In the genomic region with DNA sequence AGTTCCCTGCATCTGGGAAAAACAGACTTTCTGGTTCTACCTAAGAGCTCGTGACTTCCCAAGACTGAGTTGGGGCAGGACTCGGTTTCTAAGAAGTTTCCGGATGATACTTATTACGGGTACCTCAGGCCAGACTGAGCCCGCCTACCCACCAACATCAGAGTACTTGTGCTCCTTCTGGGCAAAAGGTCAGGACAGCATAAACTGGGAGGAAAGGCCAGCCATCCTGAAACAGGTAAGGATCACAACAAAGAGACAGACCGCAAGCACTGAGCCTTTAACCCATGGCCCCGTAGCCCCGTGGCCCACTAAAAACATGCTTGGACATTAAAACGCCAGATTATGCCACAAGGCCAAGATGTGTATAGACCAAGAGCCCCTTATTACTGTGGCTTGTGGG, we compare ENCODE assay signal across 18 mouse cellular contexts.
"Had no signal": no experiment of that assay in that cellular context is flagged by ENCODE, and none has a peak within 500 bp of the region (broad histone marks: within the 10 kb centered on the region; RNA-seq: fewer than 3 reads in every experiment).

No protein-coding gene starts in this region.

- DNase-seq: liver, postnatal 0 days; lung, adult 2 months; lung, postnatal 14 days; lung, postnatal 36 days; right cerebral cortex, postnatal 14 days; thymus, adult 2 months; thymus, postnatal 25 days; thymus, postnatal 4 days had no signal

- ATAC-seq: liver, postnatal 0 days; lung, postnatal 0 days; midbrain, embryonic 15.5 days had no signal

- H3K4me2 ChIP-seq: liver, embryonic 15.5 days; lung, embryonic 15.5 days; midbrain, embryonic 12.5 days; midbrain, embryonic 15.5 days; neural tube, embryonic 12.5 days; stomach, embryonic 15.5 days had no signal

- H3K27me3 ChIP-seq: liver, embryonic 15.5 days; lung, embryonic 15.5 days; midbrain, embryonic 12.5 days; midbrain, embryonic 15.5 days; neural tube, embryonic 12.5 days; stomach, embryonic 15.5 days had no signal

- H3K4me1 ChIP-seq: liver, embryonic 15.5 days; lung, embryonic 15.5 days; megakaryocyte, embryonic 14.5 days; midbrain, embryonic 12.5 days; midbrain, embryonic 15.5 days; stomach, embryonic 15.5 days had no signal

- H3K4me3 ChIP-seq: liver, embryonic 15.5 days; lung, embryonic 15.5 days; megakaryocyte, embryonic 14.5 days; midbrain, embryonic 12.5 days; midbrain, embryonic 15.5 days; neural tube, embryonic 12.5 days; stomach, embryonic 15.5 days had no signal

- H3K27ac ChIP-seq: liver, embryonic 15.5 days; lung, embryonic 15.5 days; macrophage; midbrain, embryonic 12.5 days; midbrain, embryonic 15.5 days; neural tube, embryonic 12.5 days; stomach, embryonic 15.5 days; stomach, postnatal 0 days had no signal

- H3K36me3 ChIP-seq: liver, embryonic 15.5 days; lung, embryonic 15.5 days; midbrain, embryonic 12.5 days; midbrain, embryonic 15.5 days; neural tube, embryonic 12.5 days; stomach, embryonic 15.5 days had no signal

- H3K9ac ChIP-seq: liver, embryonic 15.5 days; liver, postnatal 0 days; lung, embryonic 15.5 days; midbrain, embryonic 12.5 days; midbrain, embryonic 15.5 days; neural tube, embryonic 12.5 days; stomach, embryonic 15.5 days had no signal

- H3K9me3 ChIP-seq: liver, embryonic 15.5 days; lung, embryonic 15.5 days; megakaryocyte, embryonic 14.5 days; midbrain, embryonic 12.5 days; midbrain, embryonic 15.5 days; neural tube, embryonic 12.5 days; stomach, embryonic 15.5 days had no signal
